Mouse (Mus musculus): ENCODE results near the gene Prickle2. TPM values are rescaled to one million over a fixed set of nuclear protein-coding genes. Genes with fewer than 3 reads are reported as not detected.

Prickle2 gene
- 0.02 TPM for polyA plus RNA-seq (2012; fragmentation: generic; extraction: Trizol)

GRCm38 (mm10) chr6:92706145-92706466 is at the start of gene Prickle2:
Gene Prickle2, minus strand, starts transcription at chr6:92706155.
- no peak within 1 kb of the TSS for H3ac ChIP-seq (ENCODE audit: control insufficient read depth, insufficient read length)
- H3K4me3 ChIP-seq = no peak within 1 kb of the TSS
- H3K79me2 ChIP-seq (ENCODE audit: control insufficient read depth, insufficient read depth) = no peaks in the 10 kb centered on the region
- H3K36me3 ChIP-seq (ENCODE audit: control insufficient read depth, insufficient read depth) = no peaks in the 10 kb centered on the region
- no peak within 1 kb of the TSS for H3K4me2 ChIP-seq (ENCODE audit: low read depth)
- no peaks in the 10 kb centered on the region for H3K27me3 ChIP-seq (ENCODE audit: control insufficient read depth, insufficient read depth, insufficient read length)
- TF ChIP-seq USF1 (IDR thresholded peaks at IDR 0.05; ENCODE audit: low read depth) (no peak), E2F4 (IDR thresholded peaks at IDR 0.05; ENCODE audit: insufficient read depth) (no peak), REST (IDR thresholded peaks at IDR 0.05; ENCODE audit: insufficient read depth, insufficient read length) (no peak), MYOD1 (IDR thresholded peaks at IDR 0.05; ENCODE audit: control insufficient read depth in 1 of 3, insufficient read length in 2 of 3, low read depth in 2 of 3) (no peak), TCF3 (IDR thresholded peaks at IDR 0.05; ENCODE audit: insufficient read length, low read depth) (no peak), CEBPB (IDR thresholded peaks at IDR 0.05; ENCODE audit: insufficient read depth, poor library complexity, severe bottlenecking) (no peak), SRF (IDR thresholded peaks at IDR 0.05; ENCODE audit: control insufficient read depth, insufficient read length, low read depth) (no peak)

- H3K36me3 ChIP-seq (ENCODE audit: control insufficient read depth, insufficient read depth) = no peaks in the 10 kb centered on the region
- no peak for TF ChIP-seq REST (IDR thresholded peaks at IDR 0.05; ENCODE audit: insufficient read depth, insufficient read length)
- no peak for TF ChIP-seq TCF3 (IDR thresholded peaks at IDR 0.05; ENCODE audit: insufficient read length, low read depth)
- no peak for TF ChIP-seq MAX (IDR thresholded peaks at IDR 0.05; ENCODE audit: low read depth)
- TF ChIP-seq USF1 (IDR thresholded peaks at IDR 0.05; ENCODE audit: low read depth) = no peak
- no peak for TF ChIP-seq MYOG (IDR thresholded peaks at IDR 0.05; ENCODE audit: control insufficient read depth in 1 of 3, insufficient read depth in 1 of 3, insufficient read length in 2 of 3, low read depth in 2 of 3)
Observed at GRCm38 (mm10) chr6:92752737-92753136, 46.8 kb upstream of the Prickle2 start.

GRCm38 (mm10) chr6:92749420-92749819 is 43.5 kb upstream of the Prickle2 start:
- Histone ChIP-seq H3K4me2 (ENCODE audit: low read depth) (no peak overlapping the region), H3K27me3 (ENCODE audit: control insufficient read depth, insufficient read depth, insufficient read length) (no peaks in the 10 kb centered on the region), H3K79me2 (ENCODE audit: control insufficient read depth, insufficient read depth) (no peaks in the 10 kb centered on the region), H3ac (ENCODE audit: control insufficient read depth, insufficient read length) (no peak overlapping the region), H3K36me3 (ENCODE audit: control insufficient read depth, insufficient read depth) (no peaks in the 10 kb centered on the region), H3K4me3 (no peak overlapping the region)
- no peak for TF ChIP-seq E2F4 (IDR thresholded peaks at IDR 0.05; ENCODE audit: insufficient read depth)

More at GRCm38 (mm10) chr6:92752737-92753136, 46.8 kb upstream of the Prickle2 start:
- no peak overlapping the region for H3ac ChIP-seq (ENCODE audit: control insufficient read depth, insufficient read length)
- H3K79me2 ChIP-seq (ENCODE audit: control insufficient read depth, insufficient read depth) = no peaks in the 10 kb centered on the region
- H3K4me3 ChIP-seq = no peak overlapping the region
- H3K4me2 ChIP-seq (ENCODE audit: low read depth) = no peak overlapping the region
- no peaks in the 10 kb centered on the region for H3K27me3 ChIP-seq (ENCODE audit: control insufficient read depth, insufficient read depth, insufficient read length)

GRCm38 (mm10) chr6:92743605-92744004 is 37.6 kb upstream of the Prickle2 start:
- TF ChIP-seq MYOD1 (IDR thresholded peaks at IDR 0.05; ENCODE audit: control insufficient read depth in 1 of 3, insufficient read length in 2 of 3, low read depth in 2 of 3) = no peak
- TF ChIP-seq TCF3 (IDR thresholded peaks at IDR 0.05; ENCODE audit: insufficient read length, low read depth) = no peak
- no peak for TF ChIP-seq POLR2A (IDR thresholded peaks at IDR 0.05; ENCODE audit: insufficient read length, low read depth)
- TF ChIP-seq MAX (IDR thresholded peaks at IDR 0.05; ENCODE audit: low read depth) = no peak
- no peak for TF ChIP-seq E2F4 (IDR thresholded peaks at IDR 0.05; ENCODE audit: insufficient read depth)
- no peak for TF ChIP-seq USF1 (IDR thresholded peaks at IDR 0.05; ENCODE audit: low read depth)
- TF ChIP-seq REST (IDR thresholded peaks at IDR 0.05; ENCODE audit: insufficient read depth, insufficient read length) = no peak
- no peak for TF ChIP-seq SRF (IDR thresholded peaks at IDR 0.05; ENCODE audit: control insufficient read depth, insufficient read length, low read depth)
- TF ChIP-seq CEBPB (IDR thresholded peaks at IDR 0.05; ENCODE audit: insufficient read depth, poor library complexity, severe bottlenecking) = no peak
- no peak for TF ChIP-seq MYOG (IDR thresholded peaks at IDR 0.05; ENCODE audit: control insufficient read depth in 1 of 3, insufficient read depth in 1 of 3, insufficient read length in 2 of 3, low read depth in 2 of 3)
- TF ChIP-seq TCF12 (IDR thresholded peaks at IDR 0.05; ENCODE audit: insufficient read depth, poor library complexity, severe bottlenecking) = no peak
- TF ChIP-seq POLR2AphosphoS2 (IDR thresholded peaks at IDR 0.05; ENCODE audit: insufficient read length, low read depth) = no peak
- no peak overlapping the region for H3K4me3 ChIP-seq
- no peak overlapping the region for H3K4me2 ChIP-seq (ENCODE audit: low read depth)
- no peaks in the 10 kb centered on the region for H3K27me3 ChIP-seq (ENCODE audit: control insufficient read depth, insufficient read depth, insufficient read length)
- no peak overlapping the region for H3ac ChIP-seq (ENCODE audit: control insufficient read depth, insufficient read length)
- no peaks in the 10 kb centered on the region for H3K79me2 ChIP-seq (ENCODE audit: control insufficient read depth, insufficient read depth)
- no peaks in the 10 kb centered on the region for H3K36me3 ChIP-seq (ENCODE audit: control insufficient read depth, insufficient read depth)

- H3K27me3 ChIP-seq (ENCODE audit: control insufficient read depth, insufficient read depth, insufficient read length) = no peaks in the 10 kb centered on the region
- H3K36me3 ChIP-seq (ENCODE audit: control insufficient read depth, insufficient read depth) = no peaks in the 10 kb centered on the region
- H3K4me2 ChIP-seq (ENCODE audit: low read depth) = no peak overlapping the region
- no peak for TF ChIP-seq MYOD1 (IDR thresholded peaks at IDR 0.05; ENCODE audit: control insufficient read depth in 1 of 3, insufficient read length in 2 of 3, low read depth in 2 of 3)
- TF ChIP-seq CEBPB (IDR thresholded peaks at IDR 0.05; ENCODE audit: insufficient read depth, poor library complexity, severe bottlenecking) = no peak
- no peak for TF ChIP-seq MAX (IDR thresholded peaks at IDR 0.05; ENCODE audit: low read depth)
- TF ChIP-seq E2F4 (IDR thresholded peaks at IDR 0.05; ENCODE audit: insufficient read depth) = no peak
- TF ChIP-seq TCF12 (IDR thresholded peaks at IDR 0.05; ENCODE audit: insufficient read depth, poor library complexity, severe bottlenecking) = no peak
- no peak overlapping the region for H3K4me3 ChIP-seq
- H3ac ChIP-seq (ENCODE audit: control insufficient read depth, insufficient read length) = no peak overlapping the region
- H3K79me2 ChIP-seq (ENCODE audit: control insufficient read depth, insufficient read depth) = no peaks in the 10 kb centered on the region
Observed at GRCm38 (mm10) chr6:92737116-92737515, 31.2 kb upstream of the Prickle2 start.

GRCm38 (mm10) chr6:92733651-92734050 is 27.7 kb upstream of the Prickle2 start:
- Histone ChIP-seq H3K79me2 (ENCODE audit: control insufficient read depth, insufficient read depth) (no peaks in the 10 kb centered on the region), H3K27me3 (ENCODE audit: control insufficient read depth, insufficient read depth, insufficient read length) (no peaks in the 10 kb centered on the region), H3K36me3 (ENCODE audit: control insufficient read depth, insufficient read depth) (no peaks in the 10 kb centered on the region), H3K4me3 (no peak overlapping the region), H3ac (ENCODE audit: control insufficient read depth, insufficient read length) (no peak overlapping the region), H3K4me2 (ENCODE audit: low read depth) (no peak overlapping the region)
- TF ChIP-seq POLR2A (IDR thresholded peaks at IDR 0.05; ENCODE audit: insufficient read length, low read depth) (no peak), MYOG (IDR thresholded peaks at IDR 0.05; ENCODE audit: control insufficient read depth in 1 of 3, insufficient read depth in 1 of 3, insufficient read length in 2 of 3, low read depth in 2 of 3) (no peak), POLR2AphosphoS2 (IDR thresholded peaks at IDR 0.05; ENCODE audit: insufficient read length, low read depth) (no peak), USF1 (IDR thresholded peaks at IDR 0.05; ENCODE audit: low read depth) (no peak), MAX (IDR thresholded peaks at IDR 0.05; ENCODE audit: low read depth) (no peak), CEBPB (IDR thresholded peaks at IDR 0.05; ENCODE audit: insufficient read depth, poor library complexity, severe bottlenecking) (no peak), REST (IDR thresholded peaks at IDR 0.05; ENCODE audit: insufficient read depth, insufficient read length) (no peak), E2F4 (IDR thresholded peaks at IDR 0.05; ENCODE audit: insufficient read depth) (no peak), MYOD1 (IDR thresholded peaks at IDR 0.05; ENCODE audit: control insufficient read depth in 1 of 3, insufficient read length in 2 of 3, low read depth in 2 of 3) (no peak), TCF12 (IDR thresholded peaks at IDR 0.05; ENCODE audit: insufficient read depth, poor library complexity, severe bottlenecking) (no peak), SRF (IDR thresholded peaks at IDR 0.05; ENCODE audit: control insufficient read depth, insufficient read length, low read depth) (no peak), TCF3 (IDR thresholded peaks at IDR 0.05; ENCODE audit: insufficient read length, low read depth) (no peak)
